Mouse (Mus musculus): Measurements from ENCODE around the gene Rhobtb1.

Rhobtb1 gene

GRCm38 (mm10) chr10:69274705-69275104, 123.5 kb downstream of the Rhobtb1 start:
- DNase-seq (ENCODE audit: low read depth, low spot score): no peak

- DNase-seq (ENCODE audit: low read depth, low spot score): no peak
Measured at GRCm38 (mm10) chr10:69275811-69276775, 124.9 kb downstream of the Rhobtb1 start.

GRCm38 (mm10) chr10:69276920-69277435, 125.7 kb downstream of the Rhobtb1 start:
- no peak for DNase-seq (ENCODE audit: low read depth, low spot score)

GRCm38 (mm10) chr10:69278764-69279606, 127.8 kb downstream of the Rhobtb1 start:
- DNase-seq (ENCODE audit: low read depth, low spot score): no peak

DNA sequence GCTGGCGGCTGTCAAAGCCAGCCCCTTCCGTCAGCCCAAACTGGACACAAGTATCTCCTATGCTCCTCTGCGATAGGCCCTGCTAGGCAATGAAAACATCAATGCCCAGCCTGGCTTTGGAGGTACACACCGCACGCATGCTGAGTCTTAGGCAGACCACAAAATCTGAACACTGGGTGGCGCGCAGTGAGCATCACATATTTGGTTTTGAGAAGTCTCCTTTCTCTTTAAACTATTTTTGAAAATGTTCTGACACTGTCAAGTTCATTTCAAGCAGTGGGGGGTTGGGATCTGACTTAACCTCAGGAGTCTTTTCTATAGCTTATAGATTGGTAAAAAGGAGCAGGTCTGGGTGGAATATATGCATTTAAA, 128.4 kb downstream of the Rhobtb1 start:
- DNase-seq (ENCODE audit: low read depth, low spot score): no peak

DNA sequence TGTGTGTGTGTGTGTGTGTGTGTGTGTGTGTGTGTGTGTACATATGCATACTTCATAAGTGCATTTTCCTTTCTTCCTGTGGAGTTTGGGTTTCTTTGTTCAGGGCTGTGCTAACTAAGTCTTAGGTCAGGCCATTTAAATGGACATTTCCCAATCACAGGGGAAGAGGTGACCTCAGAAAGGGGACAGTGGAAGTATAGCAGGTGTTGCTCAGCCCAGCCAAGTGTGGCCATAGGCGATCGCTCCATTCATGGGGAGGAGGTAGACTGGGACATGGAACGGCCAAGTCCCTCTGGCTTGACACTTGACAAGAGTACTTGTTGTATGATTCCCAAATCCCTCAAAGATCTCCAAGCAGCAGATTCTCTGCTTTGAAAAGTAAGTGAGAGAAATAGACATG, 135.7 kb downstream of the Rhobtb1 start:
- no peak for DNase-seq (ENCODE audit: low read depth, low spot score)

- DNase-seq (ENCODE audit: low read depth, low spot score): no peak
Measured at GRCm38 (mm10) chr10:69288086-69288485, 136.9 kb downstream of the Rhobtb1 start.

DNA sequence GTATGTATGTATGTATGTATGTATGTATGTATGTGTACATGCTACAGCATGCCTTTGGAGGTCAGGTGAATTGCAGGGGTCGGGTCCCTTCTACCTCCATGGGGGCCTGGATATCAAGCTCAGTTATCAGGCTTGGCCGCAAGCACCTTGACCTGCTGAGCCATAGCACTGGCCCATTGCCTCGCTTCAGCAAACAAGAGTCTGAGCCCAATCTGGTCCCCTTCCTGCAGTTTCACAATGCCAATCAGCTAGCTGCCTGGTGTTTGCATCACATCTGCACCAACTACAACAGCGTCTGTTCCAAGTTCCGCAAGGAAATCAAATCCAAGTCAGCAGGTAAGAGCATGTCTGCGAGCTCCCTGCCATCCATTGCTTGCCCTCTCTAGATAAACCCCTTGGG, 137.5 kb downstream of the Rhobtb1 start:
- DNase-seq (ENCODE audit: low read depth, low spot score): no peak

GRCm38 (mm10) chr10:69290736-69291135, 139.5 kb downstream of the Rhobtb1 start:
- DNase-seq (ENCODE audit: low read depth, low spot score): no peak

- DNase-seq (ENCODE audit: low read depth, low spot score): no peak
Measured at GRCm38 (mm10) chr10:69295919-69296318, 144.7 kb downstream of the Rhobtb1 start.

DNA sequence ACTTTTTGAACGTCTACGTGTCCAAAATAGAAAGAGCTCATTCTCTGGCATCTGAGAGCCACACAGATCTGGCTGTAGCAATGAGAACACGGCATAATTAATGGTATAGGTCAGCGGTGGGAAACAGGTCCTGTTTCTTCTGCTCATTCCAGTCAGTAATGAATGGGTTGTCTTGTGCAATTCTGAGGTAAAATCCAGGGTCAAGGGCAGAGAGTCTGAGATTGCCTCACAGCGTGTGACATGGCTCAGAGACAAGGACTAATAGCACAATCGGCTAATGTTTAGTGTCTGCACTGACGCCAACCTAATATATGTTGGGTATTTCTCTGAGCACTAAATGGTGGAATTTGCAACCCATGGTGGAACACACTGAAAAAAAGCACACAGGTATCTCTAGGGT, 148.8 kb downstream of the Rhobtb1 start:
- DNase-seq (ENCODE audit: low read depth, low spot score): no peak

DNA sequence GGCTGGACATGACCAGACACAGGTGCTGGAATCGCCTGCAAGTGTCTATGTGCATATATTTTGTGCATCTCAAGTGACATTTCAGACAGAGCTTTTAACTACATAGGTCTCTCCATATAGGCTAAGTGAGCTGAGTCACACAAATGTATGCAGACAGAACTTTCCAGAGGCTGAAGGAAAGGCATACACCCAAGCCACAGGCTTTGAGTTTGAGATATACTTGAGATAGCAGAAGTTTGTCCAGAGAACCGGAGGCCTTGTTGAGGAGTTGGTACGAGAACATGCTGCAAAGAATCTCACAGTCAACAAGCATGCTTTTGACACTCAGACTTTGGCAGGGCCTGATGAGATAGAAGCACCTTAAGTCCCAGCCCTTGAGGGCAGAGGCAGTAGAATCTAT, 151.4 kb downstream of the Rhobtb1 start:
- DNase-seq (ENCODE audit: low read depth, low spot score): no peak

GRCm38 (mm10) chr10:69304819-69305218, 153.6 kb downstream of the Rhobtb1 start:
- DNase-seq (ENCODE audit: low read depth, low spot score): no peak

- DNase-seq (ENCODE audit: low read depth, low spot score): no peak
Measured at GRCm38 (mm10) chr10:69305600-69305999, 154.4 kb downstream of the Rhobtb1 start.

DNA sequence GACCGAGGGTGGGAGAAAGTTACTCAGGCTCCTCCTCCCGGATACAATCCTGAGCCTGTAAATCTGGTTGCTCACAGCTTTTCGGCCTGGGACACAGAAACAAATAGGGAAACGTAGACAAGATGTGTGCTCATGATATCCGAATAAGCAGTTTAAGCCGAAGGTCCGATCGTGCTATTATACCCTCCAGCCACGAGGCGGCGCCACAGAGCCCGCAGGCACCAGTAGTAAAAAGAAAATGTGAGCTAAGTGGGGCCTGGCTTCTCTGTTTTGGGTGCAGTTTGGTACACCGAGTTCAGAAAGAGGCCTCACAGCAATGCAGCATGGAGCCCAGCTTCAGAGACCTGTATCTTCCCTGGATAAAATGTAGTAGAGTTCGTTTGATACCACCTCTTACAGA, 155.0 kb downstream of the Rhobtb1 start:
- DNase-seq (ENCODE audit: low read depth, low spot score): peak; percentile 15

- DNase-seq (ENCODE audit: low read depth, low spot score): peak; percentile 65
Measured at GRCm38 (mm10) chr10:69307067-69307466, 155.8 kb downstream of the Rhobtb1 start.

DNA sequence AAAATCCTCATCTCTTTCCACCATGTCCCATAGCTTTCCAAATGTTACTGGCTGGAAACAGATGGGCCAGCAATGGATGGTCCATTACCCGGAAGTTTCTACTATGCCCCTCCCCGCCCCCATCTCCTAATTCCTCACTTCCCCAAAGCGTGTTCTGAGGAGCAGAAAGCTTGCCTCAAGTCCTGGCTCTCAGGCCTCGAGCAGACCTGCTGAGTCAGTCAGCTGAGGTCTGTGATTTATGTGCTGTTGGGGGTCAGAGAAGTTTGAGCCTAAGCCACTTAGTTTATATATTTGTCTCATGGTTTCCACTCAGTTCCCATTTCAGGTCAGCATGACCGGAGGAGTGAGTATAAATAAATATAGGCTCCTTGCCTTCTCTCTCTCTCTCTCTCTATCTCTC, 157.9 kb downstream of the Rhobtb1 start:
- DNase-seq (ENCODE audit: low read depth, low spot score): no peak

- DNase-seq (ENCODE audit: low read depth, low spot score): no peak
Measured at GRCm38 (mm10) chr10:69311867-69312266, 160.6 kb downstream of the Rhobtb1 start.

DNA sequence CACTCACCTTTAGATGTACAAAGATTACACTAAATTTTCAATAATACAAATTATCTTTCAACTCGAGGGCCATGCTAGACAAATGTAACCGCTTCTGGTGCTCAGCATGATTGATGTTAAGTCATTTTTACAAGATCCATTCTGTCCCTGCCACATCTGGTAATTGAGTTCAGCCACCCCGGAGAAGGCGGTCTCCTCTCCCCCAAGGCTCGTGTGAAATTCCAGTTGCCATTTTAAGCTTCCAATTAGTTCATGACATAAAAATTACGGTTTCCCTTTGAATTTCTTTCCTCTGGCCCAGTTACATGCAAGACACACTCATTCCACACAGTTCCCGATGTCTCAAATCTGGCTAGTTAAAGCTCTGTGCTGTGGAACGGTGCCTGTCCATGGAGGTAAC, 162.7 kb downstream of the Rhobtb1 start:
- no peak for DNase-seq (ENCODE audit: low read depth, low spot score)

DNA sequence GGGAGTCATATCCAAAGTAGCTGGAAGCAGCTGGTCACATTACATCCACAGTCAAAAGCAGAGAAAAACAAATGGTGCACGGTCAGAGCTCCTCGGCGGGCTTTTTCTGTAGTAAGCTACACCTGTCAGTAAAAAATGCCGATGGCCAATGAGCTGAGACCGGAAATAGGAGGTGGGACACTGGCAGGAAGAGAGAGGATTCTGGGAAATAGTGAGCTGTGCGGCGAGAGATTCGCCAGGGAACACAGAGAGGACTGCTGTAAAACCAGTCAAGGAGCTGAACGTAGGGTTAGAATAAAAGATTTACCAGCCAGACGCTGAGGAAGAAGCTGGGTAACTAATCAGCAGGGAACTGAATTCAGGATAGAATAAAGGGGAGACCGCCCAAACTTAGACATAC, 167.3 kb downstream of the Rhobtb1 start:
- no peak for DNase-seq (ENCODE audit: low read depth, low spot score)

DNA sequence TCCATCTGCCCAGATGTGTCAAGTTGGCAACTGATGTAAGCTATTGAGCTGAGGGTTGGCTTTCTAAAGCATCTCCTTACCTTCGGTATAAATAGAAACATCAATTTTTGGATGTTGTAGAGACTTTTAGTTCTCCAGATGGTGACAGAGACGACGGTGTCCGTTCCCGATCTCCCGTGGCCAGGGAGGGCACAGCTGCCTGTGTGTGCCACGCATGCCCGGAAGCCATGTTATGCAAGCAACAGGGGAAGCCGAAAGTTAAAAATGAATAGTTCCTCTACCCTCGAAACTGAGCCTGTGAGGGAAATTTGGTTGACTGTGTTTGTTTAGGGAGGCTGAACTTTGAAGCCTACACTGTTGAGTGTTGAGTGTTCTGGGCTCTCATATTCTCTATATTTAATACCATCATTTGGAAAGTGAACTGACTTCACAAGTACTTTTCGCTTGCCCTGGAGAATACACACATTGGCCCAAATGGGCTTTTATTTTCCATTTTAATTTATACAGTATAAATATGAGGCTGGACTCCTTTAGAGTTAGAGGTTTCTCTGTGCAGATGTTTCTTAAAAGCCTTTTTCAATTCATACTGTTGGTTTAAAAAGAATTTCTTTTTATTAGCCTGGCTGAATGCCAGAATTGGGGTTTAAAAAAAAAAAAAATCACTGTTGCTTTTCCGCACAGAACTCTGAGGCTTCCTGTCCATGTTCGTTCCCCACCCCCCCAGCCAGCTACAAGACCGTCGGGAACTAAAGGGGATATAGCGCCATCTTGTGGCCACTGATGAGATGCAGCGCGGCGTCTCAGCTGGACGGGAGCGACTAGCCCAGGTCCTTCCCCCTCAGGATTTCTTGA, 169.7 kb downstream of the Rhobtb1 start:
- peak; percentile 57 for DNase-seq (ENCODE audit: low read depth, low spot score)
